Mouse (Mus musculus) G1E (cell line): Measurements from ENCODE around the gene Cotl1.

Experiments
- CTCF ChIP-seq: IDR thresholded peaks from 2 replicates; pipeline ENCODE4 v1.5.1; 2012; ENCODE audit warnings: low read depth, low read length, inconsistent platforms, mixed read lengths
- GATA1 ChIP-seq: IDR thresholded peaks from 2 replicates; pipeline ENCODE4 v1.6.1; 2012; ENCODE audit warnings: borderline replicate concordance, low read length, inconsistent platforms, mixed read lengths
- POLR2AphosphoS5 ChIP-seq: IDR thresholded peaks from 2 replicates; pipeline ENCODE4 v1.6.1; 2012; ENCODE audit warnings: low read depth, low read length, inconsistent platforms; ENCODE audit not compliant: insufficient replicate concordance

GRCm38 (mm10) chr8:119786871-119787270, 53.5 kb downstream of the Cotl1 start:
- TF ChIP-seq CTCF (no peak), GATA1 (no peak), POLR2AphosphoS5 (no peak)
